Mouse (Mus musculus) MEL (cell line): ENCODE measurements around the gene Cavin2.

Source experiments
- CTCF ChIP-seq, 3 experiments: IDR thresholded peaks in 2 of 3; conservative IDR thresholded peaks in 1 of 3; 2 replicates each; pipeline ENCODE4 v1.5.1; 2011 to 2012; ENCODE audit warnings: low read length in 3 of 3, low read depth in 2 of 3, mild to moderate bottlenecking in 2 of 3, improper control_type of control experiment in 1 of 3, inconsistent platforms in 1 of 3, mixed read lengths in 1 of 3, moderate library complexity in 1 of 3; ENCODE audit not compliant: control insufficient read depth in 1 of 3, insufficient read depth in 1 of 3, poor library complexity in 1 of 3, severe bottlenecking in 1 of 3
- ETS1 ChIP-seq: IDR thresholded peaks from 2 replicates; pipeline ENCODE4 v1.6.1; 2012; ENCODE audit warnings: low read depth, mild to moderate bottlenecking, inconsistent platforms, low read length, improper control_type of control experiment, moderate library complexity
- GABPA ChIP-seq: IDR thresholded peaks from 2 replicates; pipeline ENCODE4 v1.6.1; 2012; ENCODE audit warnings: low read depth, mild to moderate bottlenecking, inconsistent platforms, low read length, improper control_type of control experiment, moderate library complexity
- GATA1 ChIP-seq: IDR thresholded peaks from 2 replicates; pipeline ENCODE4 v1.6.1; 2011; ENCODE audit warnings: low read depth, low read length, improper control_type of control experiment
- JUND ChIP-seq: IDR thresholded peaks from 2 replicates; pipeline ENCODE4 v1.6.1; 2011; ENCODE audit warnings: low read depth, mild to moderate bottlenecking, improper control_type of control experiment, low read length
- MAFK ChIP-seq: IDR thresholded peaks from 2 replicates; pipeline ENCODE4 v1.6.1; 2011; ENCODE audit warnings: low read depth, mild to moderate bottlenecking, low read length, improper control_type of control experiment, borderline replicate concordance
- POLR2A ChIP-seq, 2 experiments: IDR thresholded peaks; 2 replicates each; pipeline ENCODE4 v1.6.1; 2011 to 2012; ENCODE audit warnings: low read length in 2 of 2, mild to moderate bottlenecking in 2 of 2, control low read depth in 1 of 2, improper control_type of control experiment in 1 of 2, low read depth in 1 of 2, moderate library complexity in 1 of 2; ENCODE audit not compliant: control insufficient read depth in 1 of 2, insufficient read depth in 1 of 2, poor library complexity in 1 of 2
- TBP ChIP-seq: IDR thresholded peaks from 2 replicates; pipeline ENCODE4 v1.8.0; 2011; ENCODE audit warnings: low read depth, low read length, improper control_type of control experiment

GRCm38 (mm10) chr1:51288755-51289619, at the start of gene Cavin2:
- TF ChIP-seq JUND (no peak), MAFK (no peak), CTCF (IDR thresholded peaks at IDR 0.05 in 2 of 3, conservative IDR thresholded peaks at IDR 0.05 in 1 of 3; ENCODE audit: control insufficient read depth in 1 of 3, insufficient read depth in 1 of 3, low read depth in 2 of 3, low read length in 3 of 3, poor library complexity in 1 of 3, severe bottlenecking in 1 of 3) (no peak), ETS1 (no peak), POLR2A (IDR thresholded peaks at IDR 0.05; ENCODE audit: control insufficient read depth in 1 of 2, insufficient read depth in 1 of 2, low read depth in 1 of 2, low read length in 2 of 2, poor library complexity in 1 of 2) (no peak), GATA1 (no peak), TBP (no peak), GABPA (no peak)
